Mouse (Mus musculus) limb, embryonic 10.5 days (tissue): ENCODE results near the gene Hrh2. TPM values are rescaled to one million over a fixed set of nuclear protein-coding genes. Genes with fewer than 3 reads are reported as not detected.
A peak's percentile ranks its signal among the peaks of the same experiment; 100 is the strongest.

Experiments used
- DNase-seq: peaks from one replicate; pipeline ENCODE4 v3.0.0-alpha.2; 2017; ENCODE audit warnings: low spot score
- H3K27ac ChIP-seq: fragments of 300-500 bp; sonication (generic); 2 replicates; pipeline ENCODE4 v1.5.1; 2016; ENCODE audit warnings: mild to moderate bottlenecking
- H3K27me3 ChIP-seq: fragments of 300-500 bp; sonication (generic); 2 replicates; pipeline ENCODE4 v1.6.1; 2016; ENCODE audit warnings: low read depth, mild to moderate bottlenecking; ENCODE audit not compliant: poor library complexity, severe bottlenecking
- H3K36me3 ChIP-seq: fragments of 300-500 bp; sonication (generic); 2 replicates; pipeline ENCODE4 v1.6.1; 2016; ENCODE audit warnings: mild to moderate bottlenecking, moderate library complexity
- H3K4me1 ChIP-seq: fragments of 300-500 bp; sonication (generic); 2 replicates; pipeline ENCODE4 v1.6.1; 2016
- H3K4me3 ChIP-seq: fragments of 300-500 bp; sonication (generic); 2 replicates; pipeline ENCODE4 v1.5.1; 2016; ENCODE audit warnings: mild to moderate bottlenecking, moderate library complexity
- H3K9me3 ChIP-seq: fragments of 300-500 bp; sonication (generic); replicated peaks from 2 replicates; pipeline ENCODE4 v1.6.1; 2016; ENCODE audit warnings: mild to moderate bottlenecking
- WGBS: fragments of 180-500 bp; shearing (Covaris S2); methylation state at CpG from one replicate; pipeline ENCODE4 v1.1.7; 2016; 5-methylcytosine and 5-hydroxymethylcytosine counted together
- polyA plus RNA-seq: library from polyadenylated mRNA; unstranded; fragments of >200 nt; fragmentation: Nextera tagmentation; extraction: Ambion mirVana; gene quantifications from 2 replicates; pipeline ENCODE4 v1.2.1, GENCODE M21; 2016

Hrh2 gene
- polyA plus RNA-seq, 1 experiment from 2014 or later: 0.05 TPM

- no peak overlapping the region for H3K4me3 ChIP-seq
- H3K27me3 ChIP-seq: no peaks in the 10 kb centered on the region
- H3K9me3 ChIP-seq: no peaks in the 10 kb centered on the region
- H3K4me1 ChIP-seq: no peaks in the 10 kb centered on the region; the same call in 1 of the 2 replicates
- DNase-seq: no peak
- H3K36me3 ChIP-seq: no peaks in the 10 kb centered on the region
- 79% methylated on average over 10 of the region's 10 CpGs for WGBS
- H3K27ac ChIP-seq: no peak overlapping the region
These were observed 39.9 kb downstream of the Hrh2 start for GRCm38 (mm10) chr13:54231868-54232267.

DNA sequence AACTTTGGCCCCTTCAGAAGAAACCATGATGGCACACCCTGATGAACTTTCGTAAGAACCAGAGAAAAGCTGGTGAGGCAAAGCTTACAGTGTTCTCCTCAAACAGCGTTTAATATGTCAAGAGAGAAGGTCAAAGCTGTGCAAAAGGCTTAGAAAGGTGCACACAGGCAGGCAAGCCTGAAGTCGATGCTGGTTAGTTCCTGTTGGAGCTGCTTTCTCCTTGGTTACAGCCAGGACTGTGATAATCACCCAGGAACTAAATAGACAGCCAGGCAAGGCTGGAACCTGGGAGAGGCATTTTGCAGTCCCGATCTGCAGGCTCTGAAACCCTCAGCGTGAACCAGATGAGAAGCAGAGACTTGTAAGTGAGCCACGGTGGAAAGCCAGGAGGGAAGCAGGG is 45.6 kb downstream of the Hrh2 start:
- H3K27ac ChIP-seq: no peak overlapping the region
- H3K9me3 ChIP-seq: no peaks in the 10 kb centered on the region
- 67% methylated on average over 6 of the region's 6 CpGs for WGBS
- H3K27me3 ChIP-seq: no peaks in the 10 kb centered on the region; the same call in 1 of the 2 replicates
- H3K4me1 ChIP-seq: peaks cover 10% of the 10 kb centered on the region
- H3K36me3 ChIP-seq: no peaks in the 10 kb centered on the region
- no peak for DNase-seq
- no peak overlapping the region for H3K4me3 ChIP-seq

DNA sequence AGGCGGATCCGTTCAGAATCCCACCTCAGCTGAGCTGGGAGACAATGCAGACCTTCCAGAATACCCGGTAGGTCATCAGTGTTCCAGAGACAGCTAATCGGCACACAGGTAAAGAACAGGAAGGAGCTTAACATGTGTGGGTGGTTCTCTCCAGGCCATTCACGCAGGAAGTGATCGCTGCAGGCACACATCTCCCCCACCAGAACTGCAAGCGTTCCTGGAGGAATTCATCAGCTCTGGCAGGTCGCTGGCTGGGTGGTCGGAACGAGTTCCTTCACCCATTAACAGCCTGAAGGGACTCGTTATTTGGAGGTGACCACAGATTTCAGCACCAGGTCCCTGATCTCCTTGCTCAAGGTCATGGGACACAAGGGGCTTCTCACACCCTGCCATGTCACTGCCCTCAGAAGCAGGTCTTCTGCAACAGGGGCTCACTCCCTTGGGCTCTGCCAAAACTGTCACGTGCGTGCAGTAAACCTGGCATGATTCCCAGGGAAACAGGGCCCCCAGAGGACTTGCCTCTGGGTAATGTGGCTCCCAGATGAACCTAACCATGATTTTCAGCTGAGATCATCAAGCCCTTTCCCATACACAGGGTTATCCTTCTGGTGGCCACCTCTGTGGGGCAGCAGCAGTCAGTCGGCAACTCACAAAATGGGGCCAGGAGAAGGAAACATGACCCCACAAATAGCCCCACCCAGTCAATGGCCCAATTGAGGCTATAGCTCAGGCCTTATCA is 46.8 kb downstream of the Hrh2 start:
- 48% methylated on average over 14 of the region's 14 CpGs for WGBS
- no peak for DNase-seq
- Histone ChIP-seq H3K36me3 (no peaks in the 10 kb centered on the region), H3K4me3 (no peak overlapping the region), H3K4me1 (peaks cover 10% of the 10 kb centered on the region), H3K27me3 (no peaks in the 10 kb centered on the region; the same call in 1 of the 2 replicates), H3K27ac (no peak overlapping the region), H3K9me3 (no peaks in the 10 kb centered on the region)

- no peaks in the 10 kb centered on the region for H3K9me3 ChIP-seq
- no peak overlapping the region for H3K4me3 ChIP-seq
- no peaks in the 10 kb centered on the region; the same call in 1 of the 2 replicates for H3K27me3 ChIP-seq
- no peak for DNase-seq
- H3K4me1 ChIP-seq: peaks cover 10% of the 10 kb centered on the region
- no peaks in the 10 kb centered on the region for H3K36me3 ChIP-seq
- WGBS: 71% methylated on average over 5 of the region's 5 CpGs
- H3K27ac ChIP-seq: no peak overlapping the region
These were observed 50.5 kb downstream of the Hrh2 start for GRCm38 (mm10) chr13:54242380-54242779.

DNA sequence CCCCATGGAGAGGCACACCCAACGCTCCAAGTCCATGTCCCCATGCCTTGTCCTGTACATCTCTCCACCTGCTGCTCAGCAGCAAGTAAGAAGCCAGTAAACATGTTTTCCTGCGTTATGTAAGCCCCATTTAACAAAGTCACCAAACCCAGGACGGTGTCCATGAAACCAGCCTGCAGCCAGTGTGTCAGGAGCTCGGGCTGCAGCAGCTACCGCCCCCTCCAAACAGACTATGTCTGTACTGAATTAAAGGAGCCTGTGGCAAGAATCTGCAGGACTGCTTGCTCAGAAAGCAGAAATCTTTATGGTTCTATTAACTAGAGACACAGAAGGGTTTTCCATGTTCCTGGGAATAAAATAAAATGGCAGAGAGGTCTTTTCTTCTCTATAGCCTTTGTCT is 53.3 kb downstream of the Hrh2 start:
- DNase-seq: no peak
- H3K9me3 ChIP-seq: no peaks in the 10 kb centered on the region
- H3K4me1 ChIP-seq: peaks cover 19% of the 10 kb centered on the region
- WGBS: 84% methylated on average over 5 of the region's 5 CpGs
- no peak overlapping the region for H3K27ac ChIP-seq
- no peaks in the 10 kb centered on the region for H3K36me3 ChIP-seq
- H3K27me3 ChIP-seq: no peaks in the 10 kb centered on the region
- H3K4me3 ChIP-seq: no peak overlapping the region

DNA sequence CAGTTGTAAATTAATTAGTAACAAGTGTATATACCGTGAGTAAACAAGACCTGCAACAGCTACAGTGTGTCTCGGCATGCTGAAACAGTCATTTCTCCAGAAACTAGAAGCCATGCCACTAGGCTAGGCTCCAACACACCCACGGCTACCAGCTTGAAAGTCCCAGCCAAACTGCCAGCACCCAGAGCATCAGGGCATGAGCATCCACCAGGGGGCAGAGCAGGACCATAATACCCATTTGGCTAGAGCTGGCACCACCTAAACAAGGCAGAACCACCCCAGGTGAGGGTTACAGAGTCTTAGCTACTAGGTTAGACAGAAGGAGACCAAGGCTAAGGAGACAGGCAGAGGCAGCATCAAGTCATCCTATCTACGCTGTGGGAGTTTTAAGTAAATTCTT is 55.6 kb downstream of the Hrh2 start:
- H3K27me3 ChIP-seq: no peaks in the 10 kb centered on the region
- H3K4me1 ChIP-seq: peaks cover 20% of the 10 kb centered on the region
- no peak overlapping the region for H3K4me3 ChIP-seq
- DNase-seq: peak; percentile 88
- H3K36me3 ChIP-seq: no peaks in the 10 kb centered on the region
- no peaks in the 10 kb centered on the region for H3K9me3 ChIP-seq
- 37% methylated on average over 4 of the region's 4 CpGs for WGBS
- H3K27ac ChIP-seq: no peak overlapping the region

DNA sequence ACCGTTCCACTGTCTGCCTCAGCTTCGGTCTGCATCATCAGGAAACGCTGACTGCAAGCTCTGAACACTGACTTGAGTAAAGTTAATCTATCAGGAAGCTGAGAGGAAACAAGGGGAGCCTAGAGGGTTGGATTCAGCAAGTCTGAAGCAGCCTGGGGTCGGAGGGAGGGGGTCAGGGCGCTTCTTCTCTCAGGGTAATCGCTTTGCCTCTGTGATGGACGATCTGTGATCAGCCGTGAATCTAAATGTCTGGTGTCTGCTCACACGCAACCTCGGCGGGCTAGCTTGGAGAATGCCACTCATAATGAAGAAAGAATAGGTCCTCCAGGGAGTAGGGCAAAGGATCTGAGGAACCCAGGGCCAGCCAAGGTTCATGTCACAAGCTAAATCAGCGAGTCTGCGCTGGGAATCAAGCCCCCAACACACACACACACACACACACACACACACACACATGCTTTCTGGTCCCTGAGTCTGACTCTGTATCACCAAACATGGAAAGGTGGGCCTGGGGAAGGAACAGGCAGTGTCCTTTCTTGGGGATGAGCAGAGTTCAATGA is 56.6 kb downstream of the Hrh2 start:
- no peak overlapping the region for H3K27ac ChIP-seq
- 68% methylated on average over 13 of the region's 13 CpGs for WGBS
- H3K27me3 ChIP-seq: no peaks in the 10 kb centered on the region
- no peak for DNase-seq
- H3K9me3 ChIP-seq: no peaks in the 10 kb centered on the region
- no peak overlapping the region for H3K4me3 ChIP-seq
- H3K36me3 ChIP-seq: no peaks in the 10 kb centered on the region
- H3K4me1 ChIP-seq: peaks cover 20% of the 10 kb centered on the region

- 57% methylated on average over 4 of the region's 4 CpGs for WGBS
- Histone ChIP-seq H3K4me1 (peaks cover 20% of the 10 kb centered on the region), H3K9me3 (no peaks in the 10 kb centered on the region), H3K27me3 (no peaks in the 10 kb centered on the region), H3K36me3 (no peaks in the 10 kb centered on the region), H3K27ac (no peak overlapping the region), H3K4me3 (no peak overlapping the region)
- DNase-seq: peak; percentile 35
These were observed 57.1 kb downstream of the Hrh2 start for GRCm38 (mm10) chr13:54249007-54249406.

DNA sequence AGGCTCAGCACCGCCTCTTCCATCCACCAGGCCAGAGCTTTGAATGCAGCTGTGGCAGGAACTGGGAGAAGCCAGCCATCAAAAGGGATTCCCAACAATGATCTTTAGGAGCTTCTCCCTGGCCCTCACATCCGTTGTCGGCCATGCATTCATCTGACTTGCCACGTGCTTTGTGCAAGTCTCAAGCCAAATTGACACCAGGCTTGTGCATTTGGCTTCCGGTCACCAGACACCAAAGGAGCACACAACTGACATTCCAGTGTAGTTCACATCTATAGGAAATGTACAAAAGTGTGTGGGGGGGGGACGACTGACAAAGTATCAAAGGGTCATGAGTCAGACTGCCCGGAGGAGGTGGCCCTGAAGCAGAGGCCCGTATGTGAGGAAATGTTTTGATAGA is 58.4 kb downstream of the Hrh2 start:
- H3K4me3 ChIP-seq: no peak overlapping the region
- no peaks in the 10 kb centered on the region for H3K36me3 ChIP-seq
- no peaks in the 10 kb centered on the region for H3K27me3 ChIP-seq
- no peak for DNase-seq
- H3K9me3 ChIP-seq: no peaks in the 10 kb centered on the region
- peaks cover 20% of the 10 kb centered on the region for H3K4me1 ChIP-seq
- 55% methylated on average over 8 of the region's 8 CpGs for WGBS
- no peak overlapping the region for H3K27ac ChIP-seq

GRCm38 (mm10) chr13:54251541-54252225 is 59.8 kb downstream of the Hrh2 start:
- Histone ChIP-seq H3K9me3 (no peaks in the 10 kb centered on the region), H3K27ac (no peak overlapping the region), H3K4me1 (peaks cover 20% of the 10 kb centered on the region), H3K27me3 (no peaks in the 10 kb centered on the region), H3K36me3 (no peaks in the 10 kb centered on the region), H3K4me3 (no peak overlapping the region)
- 87% methylated on average over 11 of the region's 11 CpGs for WGBS
- no peak for DNase-seq

- Histone ChIP-seq H3K9me3 (no peaks in the 10 kb centered on the region), H3K27ac (no peak overlapping the region), H3K4me3 (no peak overlapping the region), H3K27me3 (no peaks in the 10 kb centered on the region), H3K36me3 (no peaks in the 10 kb centered on the region), H3K4me1 (peaks cover 8% of the 10 kb centered on the region; the same call in 1 of the 2 replicates)
- WGBS: 28% methylated on average over 10 of the region's 10 CpGs
- DNase-seq: no peak
These were observed 65.8 kb downstream of the Hrh2 start for GRCm38 (mm10) chr13:54257580-54258223.

DNA sequence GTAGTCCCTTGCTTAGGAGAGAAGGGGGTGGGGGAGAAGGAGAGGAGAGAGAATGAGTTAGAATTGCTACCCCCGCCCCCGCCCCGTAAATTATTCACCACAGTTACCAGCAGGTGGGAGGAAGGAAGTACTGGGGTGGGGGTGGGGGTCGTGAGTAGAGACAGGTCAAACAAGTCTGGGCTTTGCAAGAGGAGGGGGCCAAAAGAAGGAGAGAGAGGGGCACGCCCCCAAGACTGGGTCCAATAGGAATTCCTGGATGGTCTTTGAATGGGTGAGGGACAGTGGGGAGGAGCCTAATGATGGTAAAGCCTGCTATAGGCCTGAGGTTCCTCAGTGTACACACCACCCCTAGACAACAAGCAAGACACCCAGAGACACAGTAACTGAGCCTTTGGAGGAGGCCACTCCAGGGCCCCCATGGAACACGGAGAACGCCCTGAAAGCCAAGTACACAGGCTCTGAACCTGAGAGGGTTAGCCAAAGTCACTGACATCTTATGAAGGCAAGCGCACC is 66.4 kb downstream of the Hrh2 start:
- Histone ChIP-seq H3K27me3 (no peaks in the 10 kb centered on the region), H3K27ac (no peak overlapping the region), H3K4me1 (peaks cover 8% of the 10 kb centered on the region; the same call in 1 of the 2 replicates), H3K4me3 (no peak overlapping the region), H3K36me3 (no peaks in the 10 kb centered on the region), H3K9me3 (no peaks in the 10 kb centered on the region)
- 38% methylated on average over 8 of the region's 8 CpGs for WGBS
- no peak for DNase-seq

DNA sequence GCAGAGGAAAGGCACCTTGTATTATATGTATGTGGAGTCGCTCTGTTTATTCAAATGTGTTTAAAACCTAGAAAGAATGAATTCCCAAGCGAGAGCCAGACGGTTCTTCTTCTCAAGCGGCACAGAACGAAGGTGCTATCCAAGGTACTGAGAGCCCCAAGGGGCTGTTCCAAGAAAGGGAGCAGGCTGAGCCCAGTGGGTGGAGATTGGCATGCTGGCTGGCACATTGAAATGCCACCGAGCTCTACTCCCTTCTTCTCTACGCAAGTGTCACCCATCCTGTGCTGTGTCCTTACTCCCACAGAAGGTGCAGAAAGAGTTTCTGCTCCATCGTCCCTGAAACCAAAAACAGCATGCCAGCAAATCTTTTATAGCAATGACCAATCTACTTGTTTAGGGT is 68.4 kb downstream of the Hrh2 start:
- DNase-seq: no peak
- 24% methylated on average over 8 of the region's 8 CpGs for WGBS
- no peaks in the 10 kb centered on the region for H3K36me3 ChIP-seq

More for the DNA sequence above, 68.4 kb downstream of the Hrh2 start:
- H3K4me1 ChIP-seq: peaks cover 8% of the 10 kb centered on the region; the same call in 1 of the 2 replicates
- no peaks in the 10 kb centered on the region for H3K9me3 ChIP-seq
- H3K4me3 ChIP-seq: no peak overlapping the region
- no peaks in the 10 kb centered on the region for H3K27me3 ChIP-seq
- no peak overlapping the region for H3K27ac ChIP-seq
